Mouse (Mus musculus) testis, adult 2 months (tissue): Measurements from ENCODE around the gene Pla2r1. TPM values are rescaled to one million over a fixed set of nuclear protein-coding genes. Genes with fewer than 3 reads are reported as not detected.

Experiments used
- H3K27ac ChIP-seq: fragments of 200-500 bp; 2 replicates; pipeline ENCODE4 v1.5.1; 2012; ENCODE audit warnings: low read depth, low read length; ENCODE audit not compliant: control insufficient read depth, insufficient read depth
- H3K27me3 ChIP-seq: fragments of 200-500 bp; 2 replicates; pipeline ENCODE4 v1.6.1; 2012; ENCODE audit warnings: mild to moderate bottlenecking, low read length, moderate library complexity; ENCODE audit not compliant: control insufficient read depth, insufficient read depth
- H3K36me3 ChIP-seq: fragments of 200-500 bp; 2 replicates; pipeline ENCODE4 v1.6.1; 2012; ENCODE audit warnings: mild to moderate bottlenecking, low read length; ENCODE audit not compliant: control insufficient read depth, insufficient read depth
- H3K4me1 ChIP-seq: fragments of 200-500 bp; 2 replicates; pipeline ENCODE4 v1.6.1; 2012; ENCODE audit warnings: low read length; ENCODE audit not compliant: control insufficient read depth, insufficient read depth
- H3K4me3 ChIP-seq: fragments of 200-500 bp; 2 replicates; pipeline ENCODE4 v1.5.1; 2012; ENCODE audit warnings: low read depth, mild to moderate bottlenecking, low read length, moderate library complexity, mixed read lengths; ENCODE audit not compliant: control insufficient read depth
- CTCF ChIP-seq: fragments of 200-500 bp; IDR thresholded peaks from 2 replicates; pipeline ENCODE4 v1.5.1; 2012; ENCODE audit warnings: low read depth, mild to moderate bottlenecking, inconsistent platforms, low read length, moderate library complexity; ENCODE audit not compliant: control insufficient read depth, insufficient read depth, insufficient replicate concordance
- POLR2A ChIP-seq: fragments of 200-500 bp; IDR thresholded peaks from 2 replicates; pipeline ENCODE4 v1.6.1; 2012; ENCODE audit warnings: low read depth, mild to moderate bottlenecking, inconsistent platforms, low read length, moderate library complexity; ENCODE audit not compliant: control insufficient read depth
- polyA plus RNA-seq: library from polyadenylated mRNA; depleted of rRNA; stranded (reverse); fragments of >200 nt; gene quantifications from 2 replicates; pipeline ENCODE4 v1.2.3, GENCODE M21; 2012; rRNA removed

Pla2r1 gene
- 0.75 and 0.77 TPM in 2 replicates for polyA plus RNA-seq

GRCm38 (mm10) chr2:60552902-60553682 lies at the start of gene Pla2r1:
TSS of gene Pla2r1 (minus strand) at chr2:60553308.
- Histone ChIP-seq H3K4me1 (peaks cover 7% of the 10 kb centered on the region), H3K27ac (no peak within 1 kb of the TSS), H3K27me3 (no peaks in the 10 kb centered on the region), H3K36me3 (no peaks in the 10 kb centered on the region), H3K4me3 (peak within 1 kb of the TSS; percentile 58)
- TF ChIP-seq POLR2A (peak; percentile 19; the same call in 1 of the 2 replicates), CTCF (no peak)

- no peak for TF ChIP-seq POLR2A
- no peak for TF ChIP-seq CTCF
- H3K27me3 ChIP-seq: no peaks in the 10 kb centered on the region
- no peak overlapping the region for H3K4me3 ChIP-seq
Observed at GRCm38 (mm10) chr2:60601326-60601725, 48.2 kb upstream of the Pla2r1 start.

DNA sequence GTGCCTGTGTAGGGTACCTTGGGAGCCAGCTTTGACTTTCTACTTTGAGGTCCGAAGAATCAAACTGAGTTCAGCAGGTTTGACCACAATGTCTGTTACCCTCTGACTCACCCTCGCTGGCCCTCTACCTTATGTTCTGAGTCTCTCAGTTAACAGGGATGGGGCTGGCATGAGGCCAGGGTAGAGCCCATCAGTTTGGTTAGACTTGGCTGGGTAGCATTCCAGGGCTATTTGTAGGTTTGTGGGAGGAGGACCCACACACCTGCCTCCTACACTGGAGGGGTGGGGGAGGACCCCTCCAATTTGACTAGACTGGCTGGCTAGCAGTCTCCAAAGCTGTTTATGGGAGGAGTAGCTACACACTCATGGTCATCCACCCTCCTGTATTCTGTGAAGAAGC lies 47.8 kb upstream of the Pla2r1 start:
- Histone ChIP-seq H3K36me3 (no peaks in the 10 kb centered on the region), H3K27me3 (no peaks in the 10 kb centered on the region), H3K4me1 (no peaks in the 10 kb centered on the region), H3K27ac (no peak overlapping the region), H3K4me3 (no peak overlapping the region)
- TF ChIP-seq CTCF (no peak), POLR2A (no peak)

More at GRCm38 (mm10) chr2:60601326-60601725, 48.2 kb upstream of the Pla2r1 start:
- Histone ChIP-seq H3K4me1 (no peaks in the 10 kb centered on the region), H3K36me3 (no peaks in the 10 kb centered on the region), H3K27ac (no peak overlapping the region)

- H3K4me3 ChIP-seq: no peak overlapping the region
- no peaks in the 10 kb centered on the region for H3K27me3 ChIP-seq
- no peaks in the 10 kb centered on the region for H3K36me3 ChIP-seq
- no peaks in the 10 kb centered on the region for H3K4me1 ChIP-seq
- no peak for TF ChIP-seq POLR2A
- no peak for TF ChIP-seq CTCF
- no peak overlapping the region for H3K27ac ChIP-seq
Observed at GRCm38 (mm10) chr2:60583416-60583815, 30.3 kb upstream of the Pla2r1 start.

DNA sequence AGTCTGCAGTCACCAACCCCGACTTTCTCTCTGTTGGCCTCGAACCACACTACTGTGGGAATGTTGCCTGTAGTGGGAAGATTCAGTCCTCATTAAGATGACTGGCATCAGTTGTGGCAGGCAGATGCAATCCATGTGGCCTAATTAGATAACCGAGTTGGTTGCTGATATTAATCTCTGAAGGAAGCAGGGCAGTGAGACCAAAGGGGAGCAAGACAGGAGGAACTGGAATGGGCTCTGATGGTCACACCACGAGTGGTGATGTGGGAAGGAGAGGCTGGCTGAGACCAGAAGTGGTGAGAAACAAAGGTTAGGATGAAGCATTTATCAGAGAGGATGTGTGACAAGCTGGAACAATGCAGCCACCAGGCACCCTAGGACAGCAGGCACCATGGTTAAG lies 1.5 kb upstream of the Pla2r1 start:
- H3K4me1 ChIP-seq: peaks cover 7% of the 10 kb centered on the region
- no peaks in the 10 kb centered on the region for H3K36me3 ChIP-seq
- no peak for TF ChIP-seq CTCF
- no peak for TF ChIP-seq POLR2A
- no peaks in the 10 kb centered on the region for H3K27me3 ChIP-seq
- no peak overlapping the region for H3K4me3 ChIP-seq
- no peak overlapping the region for H3K27ac ChIP-seq

DNA sequence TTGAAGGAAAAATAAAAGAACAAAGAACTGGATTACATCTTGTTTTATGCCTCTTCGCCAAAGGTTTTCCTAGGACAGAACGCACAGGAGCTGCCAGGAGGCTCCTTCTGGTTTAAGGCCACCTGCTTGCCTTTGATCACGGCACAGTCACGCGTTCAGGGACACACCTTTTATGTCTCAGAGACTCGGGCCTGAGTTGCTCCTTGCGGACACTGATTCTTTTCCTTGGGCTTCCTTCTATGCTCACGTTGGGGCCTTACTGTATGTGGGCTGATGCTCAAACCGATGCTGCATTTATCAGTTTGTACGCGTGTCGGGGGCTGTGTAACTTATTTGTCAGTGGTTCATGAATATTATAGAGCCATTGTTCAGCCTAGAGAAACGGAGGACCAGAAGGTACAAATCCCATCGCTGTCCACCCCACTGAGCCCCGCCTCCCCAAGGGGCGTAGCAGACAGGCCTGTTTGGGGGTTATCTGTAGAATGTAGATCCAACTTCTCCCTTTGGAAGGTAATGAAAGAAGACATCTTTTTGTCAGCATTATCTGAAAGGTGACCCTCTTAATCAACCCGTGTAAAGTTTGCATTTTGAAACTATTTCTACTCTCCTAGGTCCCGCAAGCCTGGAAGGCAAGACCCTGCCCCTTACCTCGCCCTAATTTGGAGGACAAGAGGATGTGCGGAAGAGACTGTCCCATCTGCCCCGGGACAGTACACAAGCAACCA lies 769 bp downstream of the Pla2r1 start:
- Histone ChIP-seq H3K27me3 (no peaks in the 10 kb centered on the region), H3K4me3 (peak overlapping the region; percentile 58), H3K36me3 (no peaks in the 10 kb centered on the region), H3K27ac (no peak overlapping the region), H3K4me1 (peaks cover 7% of the 10 kb centered on the region)
- TF ChIP-seq POLR2A: no peak
- TF ChIP-seq CTCF: no peak

DNA sequence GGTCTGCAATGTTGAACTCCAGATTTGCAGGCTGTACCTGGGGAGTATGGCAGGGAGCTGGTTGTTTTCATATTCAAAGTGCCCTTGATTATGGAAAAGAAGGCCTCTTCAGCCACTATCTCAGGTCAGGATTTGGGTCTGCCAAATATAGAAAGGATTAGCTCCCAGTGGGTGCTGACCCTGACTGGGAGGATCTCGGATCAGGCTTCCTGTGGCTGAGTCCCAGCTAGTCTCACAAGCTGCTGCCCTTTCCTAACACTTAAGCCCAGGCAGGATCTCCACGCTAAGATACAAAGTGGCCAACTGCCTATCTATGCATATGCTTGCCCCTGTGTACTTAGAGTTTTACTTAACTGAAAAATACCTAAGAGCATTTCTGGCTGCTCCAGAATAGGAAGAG lies 1.4 kb downstream of the Pla2r1 start:
- H3K4me1 ChIP-seq: peaks cover 7% of the 10 kb centered on the region
- H3K27me3 ChIP-seq: no peaks in the 10 kb centered on the region
- H3K36me3 ChIP-seq: no peaks in the 10 kb centered on the region
- H3K27ac ChIP-seq: no peak overlapping the region
- no peak for TF ChIP-seq CTCF
- no peak for TF ChIP-seq POLR2A
- H3K4me3 ChIP-seq: no peak overlapping the region

GRCm38 (mm10) chr2:60550521-60550920 lies 2.6 kb downstream of the Pla2r1 start:
- H3K27ac ChIP-seq: no peak overlapping the region
- TF ChIP-seq POLR2A (no peak), CTCF (no peak)
- H3K36me3 ChIP-seq: no peaks in the 10 kb centered on the region
- H3K4me3 ChIP-seq: no peak overlapping the region
- peaks cover 7% of the 10 kb centered on the region for H3K4me1 ChIP-seq
- H3K27me3 ChIP-seq: no peaks in the 10 kb centered on the region
